Mouse (Mus musculus) T-helper 1 cell (primary cell): ENCODE measurements around the gene Muc4.

Experiments used
- in situ Hi-C: fragments of 300-600 bp; cut with MboI, MseI; formaldehyde crosslinking; loops from one replicate; pipeline ENCODE4 v1.15.1; 2025; ENCODE audit warnings: high pct_unique_total_duplicates

Muc4 gene

GRCm38 (mm10) chr16:32726501-32726900 is 9.2 kb upstream of the Muc4 start:
- in situ Hi-C loops: loop anchor here (5.0 kb wide), 1 partner anchor 36 kb away; no protein-coding TSS in a partner anchor

GRCm38 (mm10) chr16:32728240-32728639 is 7.4 kb upstream of the Muc4 start:
- in situ Hi-C loops: loop anchor here (5.0 kb wide), 1 partner anchor 34 kb away; no protein-coding TSS in a partner anchor

- in situ Hi-C loops: loop anchor here (5.0 kb wide), 1 partner anchor 34 kb away; no protein-coding TSS in a partner anchor
These were observed 7.0 kb upstream of the Muc4 start for GRCm38 (mm10) chr16:32728730-32729129.

- in situ Hi-C loops: loop anchor here (10.0 kb wide), 1 partner anchor 1648 kb away; the partner anchor contains the start of gene Xxylt1
These were observed 2.5 kb upstream of the Muc4 start for GRCm38 (mm10) chr16:32733213-32733612.

- in situ Hi-C loops: loop anchor here (10.0 kb wide), 1 partner anchor 1651 kb away; the partner anchor contains the start of gene Xxylt1
These were observed 336 bp downstream of the Muc4 start for GRCm38 (mm10) chr16:32736022-32736421.

GRCm38 (mm10) chr16:32740003-32740663 is 4.4 kb downstream of the Muc4 start:
- in situ Hi-C loops: no loop called here

GRCm38 (mm10) chr16:32741366-32741765 is 5.7 kb downstream of the Muc4 start:
- in situ Hi-C loops: no loop called here

- in situ Hi-C loops: no loop called here
These were observed 7.0 kb downstream of the Muc4 start for GRCm38 (mm10) chr16:32742712-32743111.

GRCm38 (mm10) chr16:32745852-32746251 is 10.2 kb downstream of the Muc4 start:
- in situ Hi-C loops: no loop called here

- in situ Hi-C loops: no loop called here
These were observed 14.8 kb downstream of the Muc4 start for GRCm38 (mm10) chr16:32750242-32751127.

GRCm38 (mm10) chr16:32764550-32764949 is 28.9 kb downstream of the Muc4 start:
- in situ Hi-C loops: loop anchor here (5.0 kb wide), 1 partner anchor 37 kb away; no protein-coding TSS in a partner anchor

- in situ Hi-C loops: loop anchor here (5.0 kb wide), 1 partner anchor 38 kb away; no protein-coding TSS in a partner anchor
These were observed 29.3 kb downstream of the Muc4 start for GRCm38 (mm10) chr16:32764961-32765360.

- in situ Hi-C loops: no loop called here
These were observed 31.2 kb downstream of the Muc4 start for GRCm38 (mm10) chr16:32766904-32767303.

- in situ Hi-C loops: no loop called here
These were observed 41.0 kb downstream of the Muc4 start for GRCm38 (mm10) chr16:32776676-32777075.

- in situ Hi-C loops: no loop called here
These were observed 43.3 kb downstream of the Muc4 start for GRCm38 (mm10) chr16:32778956-32779355.

- in situ Hi-C loops: no loop called here
These were observed 47.8 kb downstream of the Muc4 start for GRCm38 (mm10) chr16:32783324-32784062.

- in situ Hi-C loops: no loop called here
These were observed 49.2 kb downstream of the Muc4 start for GRCm38 (mm10) chr16:32784840-32785239.

- in situ Hi-C loops: no loop called here
These were observed 54.4 kb downstream of the Muc4 start for GRCm38 (mm10) chr16:32790056-32790455.

- in situ Hi-C loops: no loop called here
These were observed 59.5 kb downstream of the Muc4 start for GRCm38 (mm10) chr16:32795177-32795576.

- in situ Hi-C loops: no loop called here
These were observed 61.2 kb downstream of the Muc4 start for GRCm38 (mm10) chr16:32796676-32797425.

- in situ Hi-C loops: no loop called here
These were observed 61.7 kb downstream of the Muc4 start, which contains the start of gene Muc20 for GRCm38 (mm10) chr16:32797426-32797689. TSS of gene Muc20 (minus strand) at chr16:32797435.
